Comparison of ENCODE assay signal across 8 mouse cellular contexts in the genomic region with DNA sequence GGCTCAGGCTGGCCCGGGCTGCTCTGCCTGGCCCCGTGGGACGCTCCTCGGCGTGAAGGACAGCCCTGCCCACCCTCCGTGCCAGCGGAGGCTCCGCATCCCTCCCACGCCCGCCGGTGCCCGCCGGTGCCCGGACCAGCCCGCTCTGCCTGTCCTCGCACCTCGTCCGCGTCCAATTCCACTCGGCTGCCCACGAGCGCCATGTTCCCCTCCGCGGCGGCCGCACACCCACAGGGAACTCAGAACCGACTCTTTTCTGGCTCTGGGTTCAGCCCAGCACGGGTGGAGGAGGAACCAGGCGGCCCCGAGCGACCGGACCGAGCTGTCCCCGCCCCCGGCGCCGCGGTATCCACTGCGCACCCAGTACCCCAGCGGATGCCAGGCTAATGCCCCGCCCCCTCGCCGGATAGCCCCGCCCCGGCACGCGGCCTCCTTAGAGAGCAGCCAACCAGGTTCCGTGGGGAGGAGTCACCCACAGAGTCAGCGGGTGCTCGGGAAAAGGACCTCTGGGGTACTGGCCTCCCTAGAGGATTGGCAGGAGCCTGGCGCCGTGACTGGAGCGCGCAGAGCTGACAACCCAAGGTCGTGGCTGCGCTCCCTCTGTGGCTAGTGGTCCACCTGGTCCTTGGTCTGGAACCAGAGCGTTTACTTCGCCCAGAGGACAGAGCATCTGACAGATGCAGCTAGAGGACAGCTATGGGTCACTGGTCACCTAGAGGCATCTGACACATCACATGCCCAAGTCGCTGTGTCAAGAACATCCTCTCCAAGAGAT. TPM values are rescaled to one million over a fixed set of nuclear protein-coding genes. Genes with fewer than 3 reads are reported as not detected.
DNase-seq lines count a peak whose midpoint lies in the region; ATAC-seq and TF ChIP-seq lines count a peak whose summit lies in the region.

Ttc39b (minus strand) TSS at position 346 of the 775 bp plus-strand sequence.

- no peak within 1 kb of the TSS for H3K27ac ChIP-seq in forebrain, embryonic 13.5 days
- peak within 1 kb of the TSS; percentile 73 for H3K27ac ChIP-seq in liver, postnatal 0 days (ENCODE audit: low read depth)
- peak within 1 kb of the TSS; percentile 18; the same call in 1 of the 2 replicates for H3K27ac ChIP-seq in neural tube, embryonic 13.5 days (replicated peaks)

- peak; percentile 89 for ATAC-seq in cerebellum, adult (ENCODE audit: insufficient number of reproducible peaks, low FRiP score, low TSS enrichment)
- peak; percentile 99 for ATAC-seq in forebrain, embryonic 13.5 days
- peak; percentile 98 for ATAC-seq in liver, postnatal 0 days
- peak; percentile 99 for ATAC-seq in neural tube, embryonic 13.5 days (ENCODE audit: low read depth)

- TF ChIP-seq EP300 in liver, postnatal 0 days (IDR thresholded peaks at IDR 0.05; ENCODE audit: low read depth), result no peak

- intact Hi-C loops in heart, postnatal 10 days (cut with DNase I), result loop anchor here (1.0 to 5.0 kb wide), 3 partner anchors 21 to 93 kb away; partner anchors contain the start of gene Snapc3

- peak within 1 kb of the TSS; percentile 100 for H3K4me2 ChIP-seq in forebrain, embryonic 13.5 days
- peak within 1 kb of the TSS; percentile 97 for H3K4me2 ChIP-seq in liver, postnatal 0 days (ENCODE audit: low read depth, low read length)
- H3K4me2 ChIP-seq in neural tube, embryonic 13.5 days, result peak within 1 kb of the TSS; percentile 100

- WGBS in forebrain, embryonic 13.5 days, result under 1% methylated on average over 58 of the region's 59 CpGs
- under 1% methylated on average over 50 of the region's 59 CpGs for WGBS in liver, postnatal 0 days (ENCODE audit: insufficient replicate concordance)
- under 1% methylated on average over 59 of the region's 59 CpGs for WGBS in neural tube, embryonic 13.5 days

- H3K27me3 ChIP-seq in forebrain, embryonic 13.5 days, result peaks cover 8% of the 10 kb centered on the region; the same call in 1 of the 2 replicates
- H3K27me3 ChIP-seq in liver, postnatal 0 days (ENCODE audit: insufficient read depth, low read length), result peaks cover 29% of the 10 kb centered on the region
- H3K27me3 ChIP-seq in neural tube, embryonic 13.5 days, result peaks cover 36% of the 10 kb centered on the region

- no peaks in the 10 kb centered on the region for H3K36me3 ChIP-seq in forebrain, embryonic 13.5 days (ENCODE audit: poor library complexity, severe bottlenecking)
- H3K36me3 ChIP-seq in liver, postnatal 0 days (replicated peaks; ENCODE audit: insufficient read depth, low read length), result no peaks in the 10 kb centered on the region
- no peaks in the 10 kb centered on the region for H3K36me3 ChIP-seq in neural tube, embryonic 13.5 days

- peak within 1 kb of the TSS; percentile 68 for H3K9ac ChIP-seq in forebrain, embryonic 13.5 days
- H3K9ac ChIP-seq in liver, postnatal 0 days (replicated peaks), result peak within 1 kb of the TSS; percentile 71
- H3K9ac ChIP-seq in neural tube, embryonic 13.5 days, result peak within 1 kb of the TSS; percentile 70

- no peaks in the 10 kb centered on the region for H3K9me3 ChIP-seq in forebrain, embryonic 13.5 days (replicated peaks)
- no peaks in the 10 kb centered on the region for H3K9me3 ChIP-seq in liver, postnatal 0 days (ENCODE audit: low read length)
- H3K9me3 ChIP-seq in neural tube, embryonic 13.5 days, result no peaks in the 10 kb centered on the region

- peak within 1 kb of the TSS; percentile 71 for H3K4me3 ChIP-seq in forebrain, embryonic 13.5 days
- peak within 1 kb of the TSS; percentile 66 for H3K4me3 ChIP-seq in liver, postnatal 0 days (ENCODE audit: low read depth, low read length)
- peak within 1 kb of the TSS; percentile 68 for H3K4me3 ChIP-seq in neural tube, embryonic 13.5 days

- peak; percentile 94 for DNase-seq in ES-CJ7 (ENCODE audit: low read depth, low spot score)
- peak; percentile 98 to 99 for DNase-seq in heart, postnatal 10 days
- peak; percentile 98 for DNase-seq in layer of hippocampus, adult 11-12 months (ENCODE audit: low spot score)
- DNase-seq in liver, postnatal 0 days, result peak; percentile 97
- DNase-seq in telencephalon, adult 2 months (ENCODE audit: low read depth, low spot score), result peak; percentile 77

- H3K4me1 ChIP-seq in forebrain, embryonic 13.5 days, result peaks cover 10% of the 10 kb centered on the region
- H3K4me1 ChIP-seq in liver, postnatal 0 days (ENCODE audit: insufficient read depth), result peaks cover 16% of the 10 kb centered on the region
- H3K4me1 ChIP-seq in neural tube, embryonic 13.5 days (replicated peaks), result peaks cover 16% of the 10 kb centered on the region

- no peak for TF ChIP-seq CTCF in liver, postnatal 0 days (IDR thresholded peaks at IDR 0.05; ENCODE audit: low read depth)

RNA-seq across cellular contexts. Expression of gene Ttc39b, which starts in this region (rescaled TPM):
- 9.9 and 12.8 TPM in 2 replicates for polyA plus RNA-seq in forebrain, embryonic 13.5 days (2015; fragmentation: Nextera tagmentation; extraction: Ambion mirVana)
- 10 to 100 TPM; 13.9 to 14.5 TPM for total RNA-seq in heart, postnatal 10 days (2021)
- 2.2 and 3.0 TPM in 2 replicates for polyA plus RNA-seq in liver, postnatal 0 days (2015; fragmentation: Nextera tagmentation; extraction: Ambion mirVana)
- polyA plus RNA-seq in neural tube, embryonic 13.5 days (2015; fragmentation: Nextera tagmentation; extraction: Ambion mirVana), result 3.9 and 4.5 TPM in 2 replicates
